Mouse (Mus musculus) frontal cortex, postnatal 36 days (tissue): ENCODE measurements around the gene Dleu7.
A peak's percentile ranks its signal among the peaks of the same experiment; 100 is the strongest.

ENCODE experiments used
- DNase-seq, 2 experiments: peaks; one replicate each; pipeline ENCODE4 v3.0.0; 2022; ENCODE audit warnings: low spot score in 2 of 2

Dleu7 gene

GRCm38 (mm10) chr14:62282974-62283373 lies 9.9 kb downstream of the Dleu7 start:
- DNase-seq, result no peak

- DNase-seq, result no peak
These were observed 19.2 kb downstream of the Dleu7 start for GRCm38 (mm10) chr14:62273604-62274003.

DNA sequence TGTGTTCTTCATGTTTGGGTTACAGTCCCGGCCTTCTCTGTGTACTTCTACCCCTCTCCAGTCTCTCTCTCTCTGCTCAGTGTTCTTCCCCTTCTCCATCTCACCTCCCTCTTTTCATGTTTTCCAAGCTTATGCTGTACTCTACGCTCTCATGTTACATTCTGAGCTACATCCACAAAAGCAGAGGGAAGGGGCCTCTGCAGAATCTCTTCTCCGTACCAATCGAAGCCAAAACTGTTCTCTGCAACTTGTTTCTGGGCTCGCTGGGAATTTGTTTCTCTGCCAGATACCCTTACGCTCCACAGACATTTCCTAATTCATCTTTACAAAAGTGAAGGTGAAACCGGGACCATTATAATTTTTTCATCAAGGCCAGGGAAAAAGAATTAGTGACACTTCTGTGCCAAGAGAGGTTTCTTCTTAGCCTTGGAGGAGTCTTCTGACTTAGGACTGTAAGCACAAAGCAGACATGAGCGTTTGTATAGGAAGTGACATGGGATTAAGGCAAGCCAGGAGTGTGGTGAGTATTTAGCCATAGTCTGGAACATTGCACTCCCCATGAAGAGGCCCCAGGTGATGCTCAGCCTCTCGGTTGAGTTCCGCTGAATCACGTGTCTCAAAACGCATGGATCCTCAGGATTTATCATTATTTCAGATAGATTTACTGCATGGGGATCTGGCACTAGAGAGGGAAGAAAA lies 22.0 kb downstream of the Dleu7 start:
- no peak for DNase-seq

GRCm38 (mm10) chr14:62258978-62259536 lies 33.8 kb downstream of the Dleu7 start:
- DNase-seq, result no peak

- no peak for DNase-seq
These were observed 34.7 kb downstream of the Dleu7 start for GRCm38 (mm10) chr14:62258125-62258524.

- DNase-seq, result no peak
These were observed 36.8 kb downstream of the Dleu7 start for GRCm38 (mm10) chr14:62256066-62256465.

GRCm38 (mm10) chr14:62254371-62254770 lies 38.5 kb downstream of the Dleu7 start:
- no peak for DNase-seq

GRCm38 (mm10) chr14:62251999-62252398 lies 40.8 kb downstream of the Dleu7 start:
- peak; percentile 50 to 74 for DNase-seq

DNA sequence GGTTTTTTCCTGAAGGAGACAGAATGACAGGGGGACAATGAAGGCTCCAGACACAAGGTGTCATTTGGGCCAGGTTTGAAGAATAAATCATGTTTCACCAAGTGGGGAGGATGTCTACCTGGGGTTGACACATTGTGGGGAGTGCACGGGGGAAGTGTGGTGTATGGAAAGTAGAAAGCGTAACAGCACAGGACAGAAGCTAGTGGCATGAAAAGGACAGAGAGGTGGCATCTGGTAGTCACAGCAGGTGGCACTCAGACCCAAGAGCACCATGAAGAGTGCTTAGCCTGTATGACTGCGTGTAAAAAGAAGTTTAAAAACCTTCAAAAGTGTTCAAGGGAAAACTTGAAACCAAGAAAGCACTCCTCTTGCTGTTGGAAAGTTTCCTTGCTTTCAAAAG lies 42.8 kb downstream of the Dleu7 start:
- DNase-seq, result no peak

- DNase-seq, result no peak
These were observed 43.6 kb downstream of the Dleu7 start for GRCm38 (mm10) chr14:62249251-62249650.

- no peak for DNase-seq
These were observed 44.1 kb downstream of the Dleu7 start for GRCm38 (mm10) chr14:62248796-62249195.

GRCm38 (mm10) chr14:62248345-62248744 lies 44.5 kb downstream of the Dleu7 start:
- DNase-seq, result no peak

DNA sequence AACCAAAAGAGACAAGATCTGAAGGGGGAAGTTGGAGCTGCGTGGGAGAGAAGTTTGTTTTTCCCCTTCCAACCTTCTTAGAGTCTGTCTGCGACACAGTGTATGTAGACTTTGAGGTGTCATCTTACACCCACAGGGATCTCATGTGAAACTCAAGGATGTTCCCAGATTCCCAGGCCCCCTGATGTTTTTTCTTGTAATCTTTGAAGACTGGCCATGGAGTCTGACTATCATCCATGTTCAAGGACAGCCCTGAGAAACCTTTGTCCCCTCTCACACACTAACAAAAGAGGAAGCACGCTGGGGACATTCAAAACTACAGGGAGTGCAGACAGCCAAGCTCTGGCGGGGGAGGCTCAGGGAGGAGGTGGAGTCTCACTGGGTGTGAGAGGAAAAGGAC lies 47.3 kb downstream of the Dleu7 start:
- DNase-seq, result no peak

DNA sequence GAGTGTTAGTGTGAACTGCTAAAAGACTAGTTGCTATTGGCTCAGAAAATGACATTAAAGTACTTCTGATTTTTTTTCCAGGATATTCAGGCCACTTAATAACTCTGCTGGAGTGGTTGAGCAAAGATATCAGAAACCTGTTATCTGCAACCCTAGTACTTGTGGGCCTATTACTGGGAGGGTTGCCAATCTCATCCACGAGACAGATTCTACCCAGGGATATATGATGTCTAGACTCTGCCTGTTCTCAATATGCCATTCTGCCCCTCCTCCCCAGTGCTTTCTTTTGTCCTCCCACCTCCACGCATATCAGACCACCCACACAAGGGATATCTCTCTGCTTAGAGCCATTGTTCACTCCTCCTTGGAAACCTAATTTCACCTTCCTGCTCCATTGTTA lies 49.3 kb downstream of the Dleu7 start:
- DNase-seq, result no peak

DNA sequence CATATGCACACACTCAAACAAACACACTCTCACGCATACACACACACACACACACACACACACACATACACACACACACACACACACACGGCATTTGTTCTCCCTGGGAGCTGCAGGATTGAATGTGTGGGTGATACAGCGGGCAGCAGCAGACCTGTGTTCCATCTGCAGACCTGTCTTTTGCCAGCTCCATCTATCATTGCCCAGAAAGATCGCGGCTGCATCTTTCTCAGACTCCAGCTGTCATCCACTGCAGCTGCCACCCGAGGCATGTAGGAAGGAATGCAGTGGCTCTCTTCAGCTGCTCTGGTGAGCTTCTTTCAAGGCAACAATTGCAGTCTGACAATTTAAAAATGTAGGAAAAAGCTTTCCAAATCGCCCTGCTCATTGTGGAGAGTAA lies 56.9 kb downstream of the Dleu7 start:
- DNase-seq, result peak in 1 of 2 experiments; percentile 4

DNA sequence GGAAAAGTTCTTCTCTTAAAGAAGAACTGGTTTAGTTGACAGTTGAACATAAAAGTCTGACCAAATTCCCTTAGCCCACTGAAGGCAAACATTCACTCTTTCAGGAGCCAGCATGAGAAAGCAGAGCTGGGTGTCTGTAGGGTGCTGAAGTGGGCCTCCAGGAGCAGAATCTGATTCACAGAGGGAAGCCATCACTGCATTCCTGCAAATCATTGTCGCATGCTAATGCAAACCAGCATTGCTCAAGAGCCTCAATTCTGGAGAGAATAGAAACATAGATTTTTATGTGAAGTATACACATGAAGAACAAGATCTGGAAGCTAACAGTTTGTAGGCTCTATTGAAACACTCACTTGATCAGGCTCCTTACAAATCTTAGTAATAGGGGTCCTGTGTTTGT lies 57.6 kb downstream of the Dleu7 start:
- DNase-seq, result no peak

GRCm38 (mm10) chr14:62230968-62231367 lies 61.9 kb downstream of the Dleu7 start:
- no peak for DNase-seq

DNA sequence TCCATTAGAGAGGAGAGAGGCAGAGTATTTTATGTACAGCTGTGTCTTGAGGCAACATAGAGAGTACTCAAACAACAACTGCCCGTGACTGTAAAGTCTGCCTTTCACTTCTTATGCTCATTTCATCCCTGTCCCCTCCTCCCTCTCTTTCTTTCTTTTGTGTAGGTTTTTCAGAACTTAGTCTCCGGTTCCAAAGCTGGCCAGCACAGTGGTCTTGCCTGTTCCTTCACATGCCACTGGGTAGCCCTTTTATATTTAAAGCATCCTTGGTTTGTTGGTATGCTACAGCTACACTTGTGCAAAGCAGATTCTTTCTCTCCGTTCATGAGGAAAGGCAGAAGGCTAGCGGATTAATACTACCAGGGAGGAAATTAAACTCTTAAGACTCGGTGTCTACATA lies 65.7 kb downstream of the Dleu7 start:
- peak in 1 of 2 experiments; percentile 11 for DNase-seq

- DNase-seq, result peak; percentile 23 to 43
These were observed 66.2 kb downstream of the Dleu7 start for GRCm38 (mm10) chr14:62226576-62227047.
